In genomic region chr14:33824421-33824874, GRCm38 (mm10) we compare ENCODE assay signal across 9 mouse cellular contexts.
DNase-seq lines count a peak whose midpoint lies in the region; ATAC-seq and TF ChIP-seq lines count a peak whose summit lies in the region.
"Had no signal": no experiment of that assay in that cellular context is flagged by ENCODE, and none has a peak within 500 bp of the region (broad histone marks: within the 10 kb centered on the region; RNA-seq: fewer than 3 reads in every experiment).

No protein-coding gene starts in this region.

- H3K9me3 ChIP-seq in neural tube, embryonic 14.5 days (ENCODE audit: control insufficient read depth, low read length): no peaks in the 10 kb centered on the region

- peaks cover 11% of the 10 kb centered on the region for H3K4me1 ChIP-seq in cerebellum, adult 2 months (ENCODE audit: control insufficient read depth, insufficient read depth, low read length)
- no peaks in the 10 kb centered on the region for H3K4me1 ChIP-seq in neural tube, embryonic 14.5 days (ENCODE audit: control insufficient read depth, insufficient read depth, low read length)

- no peak overlapping the region for H3K4me3 ChIP-seq in cerebellum, adult 2 months (replicated peaks; ENCODE audit: insufficient read depth, low read depth, low read length)
- no peak overlapping the region for H3K4me3 ChIP-seq in neural tube, embryonic 14.5 days (ENCODE audit: low read depth, low read length)

- ATAC-seq in neural tube, embryonic 14.5 days (ENCODE audit: low read depth): peak; percentile 79
- no peak for ATAC-seq in megakaryocyte-erythroid progenitor cell, adult 5-6 weeks (replicated peaks; ENCODE audit: low FRiP score, low TSS enrichment, poor library complexity, severe bottlenecking)

- H3K27ac ChIP-seq in cerebellum, adult 2 months (ENCODE audit: insufficient read depth, low read length): no peak overlapping the region
- no peak overlapping the region for H3K27ac ChIP-seq in neural tube, embryonic 14.5 days (ENCODE audit: low read depth, low read length)
- H3K27ac ChIP-seq: macrophage had no signal

- DNase-seq in cerebellum, adult 2 months: peak; percentile 16 to 23
- DNase-seq in cerebellum, adult 11-12 months: no peak
- peak; percentile 11 for DNase-seq in lung, postnatal 10 days
- no peak for DNase-seq in lung, postnatal 4 days
- peak; percentile 28 for DNase-seq in left cerebral cortex, adult 11 months (ENCODE audit: low spot score)
- no peak for DNase-seq in gastrocnemius, postnatal 10 days

- H3K4me2 ChIP-seq in neural tube, embryonic 14.5 days (ENCODE audit: low read depth, low read length): no peak overlapping the region

- TF ChIP-seq CTCF in cerebellum, adult 2 months (IDR thresholded peaks at IDR 0.05; ENCODE audit: borderline replicate concordance, insufficient read depth, low read depth, low read length): no peak

- no peaks in the 10 kb centered on the region for H3K27me3 ChIP-seq in cerebellum, adult 2 months (ENCODE audit: control insufficient read depth, insufficient read depth, low read length)
- H3K27me3 ChIP-seq in neural tube, embryonic 14.5 days (ENCODE audit: control insufficient read depth, insufficient read depth, low read length): no peaks in the 10 kb centered on the region

- H3K9ac ChIP-seq in neural tube, embryonic 14.5 days (replicated peaks; ENCODE audit: low read depth, low read length): no peak overlapping the region

- TF ChIP-seq POLR2A in cerebellum, adult 2 months (IDR thresholded peaks at IDR 0.05; ENCODE audit: borderline replicate concordance, insufficient read depth, low read length): no peak

- H3K36me3 ChIP-seq in neural tube, embryonic 14.5 days (ENCODE audit: control insufficient read depth, insufficient read depth, low read length): no peaks in the 10 kb centered on the region

- WGBS in cerebellum, adult 2 months: 35% methylated on average over 11 of the region's 11 CpGs
- WGBS in neural tube, embryonic 14.5 days: 35% methylated on average over 11 of the region's 11 CpGs

Comparison
In these comparisons a context has a peak if more than half of its experiments do, and no peak if none do; other contexts are left out.
1. DNase-seq: peak in cerebellum, adult 2 months (2 of 2), lung, postnatal 10 days (single experiment) and left cerebral cortex, adult 11 months (single experiment); none in cerebellum, adult 11-12 months (single experiment), lung, postnatal 4 days (0 of 2) and gastrocnemius, postnatal 10 days (single experiment).